Mouse (Mus musculus) lung, adult 2 months (tissue): Measurements from ENCODE around the gene Txndc11.

ENCODE experiments used
- CTCF ChIP-seq: fragments of 200-500 bp; IDR thresholded peaks from 2 replicates; pipeline ENCODE4 v1.5.1; 2011; ENCODE audit warnings: mild to moderate bottlenecking, low read length, control low read depth; ENCODE audit not compliant: insufficient read depth
- POLR2A ChIP-seq: fragments of 200-500 bp; IDR thresholded peaks from 2 replicates; pipeline ENCODE4 v1.6.1; 2011; ENCODE audit warnings: low read depth, mild to moderate bottlenecking, control low read depth, low read length, borderline replicate concordance; ENCODE audit errors: extremely low read depth

- TF ChIP-seq CTCF (no peak), POLR2A (no peak)
Measured at GRCm38 (mm10) chr16:11050226-11050625, 84.2 kb downstream of the Txndc11 start.
